Mouse (Mus musculus) lung, postnatal 4 days (tissue): ENCODE measurements around the gene Tsc2.
A peak's percentile ranks its signal among the peaks of the same experiment; 100 is the strongest.

Experiments used
- DNase-seq, 2 experiments: peaks; one replicate each; pipeline ENCODE4 v3.0.0; 2021

Tsc2 gene

GRCm38 (mm10) chr17:24565792-24566191, 66.6 kb downstream of the Tsc2 start:
- no peak for DNase-seq

DNA sequence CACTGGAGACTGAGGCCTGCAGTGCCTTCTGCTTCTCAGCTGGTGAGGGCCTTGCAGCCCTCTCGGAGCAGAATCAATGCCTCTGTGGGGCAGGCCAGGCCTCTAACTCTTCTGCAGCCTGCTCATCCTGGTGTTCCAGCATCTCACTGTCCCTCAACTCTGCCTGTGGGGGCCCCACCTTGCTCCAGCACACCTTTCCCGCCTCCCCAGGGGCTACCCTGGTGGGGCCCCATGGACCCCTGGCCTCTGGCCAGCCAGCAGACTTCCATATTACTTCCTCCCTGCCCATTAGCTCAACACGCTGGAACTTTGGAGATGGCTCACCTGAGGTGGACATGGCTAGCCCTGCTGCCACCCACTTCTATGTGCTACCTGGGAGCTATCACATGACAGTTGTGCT, 67.3 kb downstream of the Tsc2 start:
- DNase-seq, result no peak

GRCm38 (mm10) chr17:24564422-24564821, 68.0 kb downstream of the Tsc2 start:
- no peak for DNase-seq

- DNase-seq, result no peak
Observed at GRCm38 (mm10) chr17:24563638-24564037, 68.8 kb downstream of the Tsc2 start.

GRCm38 (mm10) chr17:24561592-24561991, 70.8 kb downstream of the Tsc2 start:
- no peak for DNase-seq

GRCm38 (mm10) chr17:24560301-24561028, 72.0 kb downstream of the Tsc2 start:
- no peak for DNase-seq

- peak; percentile 55 to 77 for DNase-seq
Observed at GRCm38 (mm10) chr17:24559146-24559545, 73.3 kb downstream of the Tsc2 start.

DNA sequence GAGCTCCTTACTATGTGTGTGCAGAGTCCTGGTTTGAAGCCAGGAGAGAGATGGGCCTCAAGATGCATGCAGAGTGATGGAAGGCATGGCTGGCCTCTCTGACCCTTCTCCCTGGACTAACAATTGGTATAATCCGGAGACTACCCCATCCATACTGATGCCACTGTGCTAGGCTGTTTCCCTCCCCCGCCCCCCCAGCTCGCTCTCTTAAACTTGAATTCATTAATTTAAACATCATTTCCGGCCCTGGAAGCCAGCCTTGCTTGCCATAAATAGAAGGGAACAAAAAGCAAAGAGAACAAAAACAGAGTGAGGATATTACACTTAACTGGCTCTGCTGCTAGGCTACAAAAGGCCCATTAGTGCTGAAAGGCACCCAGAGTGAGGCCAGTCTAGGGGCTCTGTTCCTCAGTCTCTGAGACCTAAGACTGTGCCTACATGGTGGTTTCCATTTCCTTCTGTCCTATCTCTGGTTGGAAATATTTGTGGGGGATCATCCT, 73.8 kb downstream of the Tsc2 start:
- peak in 1 of 2 experiments; percentile 42 for DNase-seq

DNA sequence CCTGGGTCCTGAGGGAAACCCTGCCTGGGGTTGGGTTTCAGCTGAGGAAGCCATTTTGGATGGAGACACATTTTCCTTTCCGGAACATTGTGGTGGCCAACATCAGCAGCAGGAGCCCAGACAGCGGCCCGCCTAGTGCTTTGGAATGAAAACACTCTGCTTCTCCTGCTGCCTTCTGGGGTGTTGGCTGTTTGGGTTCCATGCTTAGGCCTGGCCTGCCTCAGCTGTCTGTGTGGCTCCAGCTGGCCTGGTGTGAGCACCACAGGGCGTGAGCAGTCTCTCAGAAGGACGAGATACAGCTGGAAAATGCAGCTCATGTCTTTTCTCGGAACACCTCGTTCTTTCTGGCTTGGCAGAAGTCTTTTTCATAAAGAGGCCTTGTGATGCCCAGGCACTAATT, 75.3 kb downstream of the Tsc2 start:
- DNase-seq, result peak; percentile 28 to 65

DNA sequence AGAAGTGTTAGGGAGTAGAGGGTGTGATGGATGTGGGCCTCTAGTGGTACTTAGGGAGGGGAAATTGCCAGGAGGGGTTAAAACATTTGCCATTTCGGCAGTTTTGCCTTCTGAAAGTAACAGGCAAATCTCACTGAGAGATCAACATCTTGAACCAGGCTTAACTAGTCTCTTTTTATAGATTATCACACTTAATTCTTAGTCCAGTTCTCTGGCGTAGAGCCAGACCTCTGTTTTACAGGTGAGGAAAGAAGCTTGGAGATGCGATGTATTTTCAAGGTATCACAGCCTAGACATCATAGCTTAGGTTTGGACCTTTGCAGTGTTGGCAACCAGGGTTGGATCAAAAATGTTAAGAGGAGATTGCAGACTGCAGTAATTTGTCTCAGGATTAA, 81.4 kb downstream of the Tsc2 start:
- DNase-seq, result no peak

DNA sequence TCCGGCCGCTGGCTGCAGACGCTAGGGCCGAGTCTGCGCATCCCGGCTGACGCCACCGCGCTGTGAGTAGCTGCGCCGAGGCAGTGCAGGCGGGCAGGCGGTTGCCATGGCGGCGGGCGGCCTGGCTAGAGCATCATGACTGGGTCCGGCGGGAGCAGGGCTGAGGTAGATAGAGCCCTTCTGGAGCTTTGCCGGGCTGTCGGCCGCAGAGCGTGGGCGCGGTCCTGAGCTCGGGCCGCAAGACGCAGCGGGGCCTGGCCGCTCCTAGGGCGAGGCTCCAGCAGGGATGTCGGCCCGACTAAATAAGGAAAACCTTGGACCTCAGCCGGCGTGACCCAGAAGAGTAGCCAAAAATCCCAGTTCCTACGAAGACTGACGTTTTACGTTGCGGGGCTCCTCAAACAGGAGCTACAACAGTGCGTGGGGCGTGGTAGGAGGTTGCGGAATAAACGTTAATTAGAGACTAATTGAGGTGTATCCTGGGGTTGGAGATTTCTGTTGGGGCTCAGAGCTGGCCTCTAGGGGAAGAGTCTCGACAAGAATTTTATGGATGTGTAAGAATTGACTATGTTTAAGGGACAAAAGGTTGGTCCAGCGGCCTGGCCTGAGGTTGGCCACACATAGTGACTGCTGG, 81.9 kb downstream of the Tsc2 start:
- DNase-seq, result peak; percentile 83 to 88

DNA sequence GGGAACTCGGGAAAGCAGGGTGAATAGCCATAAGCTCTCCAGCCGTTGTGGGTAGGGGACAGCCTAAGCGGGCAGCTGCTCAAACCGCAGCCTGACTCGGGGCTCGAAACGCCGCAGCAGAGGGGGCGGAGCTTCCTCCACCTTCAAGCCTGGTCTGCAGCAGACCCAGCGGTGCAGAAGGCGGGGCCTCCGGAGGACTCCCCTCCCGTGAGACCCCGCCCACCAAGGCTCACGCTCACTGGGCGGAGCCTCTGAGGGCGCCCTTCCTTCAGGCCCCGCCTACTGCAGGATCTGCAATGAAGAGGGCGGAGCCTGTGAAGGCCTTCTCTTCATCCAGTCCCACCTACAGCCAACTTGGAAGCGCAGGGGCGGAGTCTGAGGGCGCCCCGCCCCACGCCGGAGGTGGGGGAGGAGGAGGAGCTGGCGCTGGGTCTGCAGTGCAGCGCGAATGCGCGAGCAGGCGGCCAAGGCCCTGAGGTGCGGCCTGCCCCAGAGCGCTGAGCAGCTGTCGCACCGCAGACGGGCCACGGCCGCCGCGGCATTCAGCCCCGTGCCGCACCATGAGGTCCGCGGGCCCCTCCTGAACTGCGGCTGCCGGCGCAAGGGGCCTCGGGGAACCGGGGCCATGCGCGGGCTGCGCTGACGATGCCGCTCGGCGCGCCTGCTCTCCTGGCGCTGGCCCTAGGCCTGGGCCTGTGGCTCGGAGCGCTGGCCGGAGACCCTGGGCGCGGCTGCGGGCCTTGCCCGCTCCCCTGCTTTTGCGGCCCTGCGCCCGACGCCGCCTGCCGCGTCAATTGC, 82.6 kb downstream of the Tsc2 start, which contains the start of gene Pkd1:
TSS of gene Pkd1 (plus strand) at position 217 of the 798 bp plus-strand sequence.
- DNase-seq, result peak; percentile 100

GRCm38 (mm10) chr17:24548921-24549617, 83.4 kb downstream of the Tsc2 start:
- peak; percentile 63 to 66 for DNase-seq

GRCm38 (mm10) chr17:24548435-24548834, 84.0 kb downstream of the Tsc2 start:
- DNase-seq, result no peak

- no peak for DNase-seq
Observed at GRCm38 (mm10) chr17:24546234-24546633, 86.2 kb downstream of the Tsc2 start.
